Mouse (Mus musculus): Measurements from ENCODE around the gene Fxyd7. TPM values are rescaled to one million over a fixed set of nuclear protein-coding genes. Genes with fewer than 3 reads are reported as not detected.

The Fxyd7 gene
- polyA plus RNA-seq, 1 experiment = not detected

- Histone ChIP-seq H3K4me3 (no peak overlapping the region), H3K4me2 (ENCODE audit: low read depth) (no peak overlapping the region), H3K79me2 (ENCODE audit: control insufficient read depth, insufficient read depth) (no peaks in the 10 kb centered on the region), H3K27me3 (ENCODE audit: control insufficient read depth, insufficient read depth, insufficient read length) (peaks cover 9% of the 10 kb centered on the region), H3ac (ENCODE audit: control insufficient read depth, insufficient read length) (no peak overlapping the region), H3K36me3 (ENCODE audit: control insufficient read depth, insufficient read depth) (no peaks in the 10 kb centered on the region)
- TF ChIP-seq POLR2A (IDR thresholded peaks at IDR 0.05; ENCODE audit: insufficient read length, low read depth) (no peak), USF1 (IDR thresholded peaks at IDR 0.05; ENCODE audit: low read depth) (no peak), MAX (IDR thresholded peaks at IDR 0.05; ENCODE audit: low read depth) (no peak), TCF12 (IDR thresholded peaks at IDR 0.05; ENCODE audit: insufficient read depth, poor library complexity, severe bottlenecking) (no peak), TCF3 (IDR thresholded peaks at IDR 0.05; ENCODE audit: insufficient read length, low read depth) (no peak), MYOD1 (IDR thresholded peaks at IDR 0.05; ENCODE audit: control insufficient read depth in 1 of 3, insufficient read length in 2 of 3, low read depth in 2 of 3) (no peak), CEBPB (IDR thresholded peaks at IDR 0.05; ENCODE audit: insufficient read depth, poor library complexity, severe bottlenecking) (no peak), REST (IDR thresholded peaks at IDR 0.05; ENCODE audit: insufficient read depth, insufficient read length) (no peak), E2F4 (IDR thresholded peaks at IDR 0.05; ENCODE audit: insufficient read depth) (no peak)
These were observed 4.6 kb upstream of the Fxyd7 start for GRCm38 (mm10) chr7:31055883-31056282.

GRCm38 (mm10) chr7:31055354-31055824, 4.1 kb upstream of the Fxyd7 start:
- H3ac ChIP-seq (ENCODE audit: control insufficient read depth, insufficient read length) = no peak overlapping the region
- no peak overlapping the region for H3K4me3 ChIP-seq
- no peak overlapping the region for H3K4me2 ChIP-seq (ENCODE audit: low read depth)
- no peaks in the 10 kb centered on the region for H3K79me2 ChIP-seq (ENCODE audit: control insufficient read depth, insufficient read depth)
- H3K36me3 ChIP-seq (ENCODE audit: control insufficient read depth, insufficient read depth) = no peaks in the 10 kb centered on the region
- TF ChIP-seq MYOG (IDR thresholded peaks at IDR 0.05; ENCODE audit: control insufficient read depth in 1 of 3, insufficient read depth in 1 of 3, insufficient read length in 2 of 3, low read depth in 2 of 3) (no peak), MAX (IDR thresholded peaks at IDR 0.05; ENCODE audit: low read depth) (no peak), POLR2AphosphoS2 (IDR thresholded peaks at IDR 0.05; ENCODE audit: insufficient read length, low read depth) (no peak), SRF (IDR thresholded peaks at IDR 0.05; ENCODE audit: control insufficient read depth, insufficient read length, low read depth) (no peak), E2F4 (IDR thresholded peaks at IDR 0.05; ENCODE audit: insufficient read depth) (no peak), MYOD1 (IDR thresholded peaks at IDR 0.05; ENCODE audit: control insufficient read depth in 1 of 3, insufficient read length in 2 of 3, low read depth in 2 of 3) (no peak), POLR2A (IDR thresholded peaks at IDR 0.05; ENCODE audit: insufficient read length, low read depth) (no peak), REST (IDR thresholded peaks at IDR 0.05; ENCODE audit: insufficient read depth, insufficient read length) (no peak), CEBPB (IDR thresholded peaks at IDR 0.05; ENCODE audit: insufficient read depth, poor library complexity, severe bottlenecking) (no peak), TCF3 (IDR thresholded peaks at IDR 0.05; ENCODE audit: insufficient read length, low read depth) (no peak)
- peaks cover 14% of the 10 kb centered on the region for H3K27me3 ChIP-seq (ENCODE audit: control insufficient read depth, insufficient read depth, insufficient read length)

GRCm38 (mm10) chr7:31054661-31055320, 3.5 kb upstream of the Fxyd7 start:
- no peak overlapping the region for H3ac ChIP-seq (ENCODE audit: control insufficient read depth, insufficient read length)

GRCm38 (mm10) chr7:31053882-31054447, 2.7 kb upstream of the Fxyd7 start:
- TF ChIP-seq MAX (IDR thresholded peaks at IDR 0.05; ENCODE audit: low read depth) = no peak
- no peak for TF ChIP-seq TCF12 (IDR thresholded peaks at IDR 0.05; ENCODE audit: insufficient read depth, poor library complexity, severe bottlenecking)
- no peak for TF ChIP-seq TCF3 (IDR thresholded peaks at IDR 0.05; ENCODE audit: insufficient read length, low read depth)
- no peak for TF ChIP-seq POLR2AphosphoS2 (IDR thresholded peaks at IDR 0.05; ENCODE audit: insufficient read length, low read depth)
- TF ChIP-seq MYOG (IDR thresholded peaks at IDR 0.05; ENCODE audit: control insufficient read depth in 1 of 3, insufficient read depth in 1 of 3, insufficient read length in 2 of 3, low read depth in 2 of 3) = no peak
- no peak for TF ChIP-seq CEBPB (IDR thresholded peaks at IDR 0.05; ENCODE audit: insufficient read depth, poor library complexity, severe bottlenecking)
- TF ChIP-seq MYOD1 (IDR thresholded peaks at IDR 0.05; ENCODE audit: control insufficient read depth in 1 of 3, insufficient read length in 2 of 3, low read depth in 2 of 3) = no peak
- TF ChIP-seq REST (IDR thresholded peaks at IDR 0.05; ENCODE audit: insufficient read depth, insufficient read length) = no peak
- Histone ChIP-seq H3K27me3 (ENCODE audit: control insufficient read depth, insufficient read depth, insufficient read length) (peaks cover 20% of the 10 kb centered on the region), H3ac (ENCODE audit: control insufficient read depth, insufficient read length) (no peak overlapping the region), H3K4me2 (ENCODE audit: low read depth) (no peak overlapping the region), H3K36me3 (ENCODE audit: control insufficient read depth, insufficient read depth) (no peaks in the 10 kb centered on the region), H3K4me3 (no peak overlapping the region), H3K79me2 (ENCODE audit: control insufficient read depth, insufficient read depth) (no peaks in the 10 kb centered on the region)

More at GRCm38 (mm10) chr7:31054661-31055320, 3.5 kb upstream of the Fxyd7 start:
- Histone ChIP-seq H3K79me2 (ENCODE audit: control insufficient read depth, insufficient read depth) (no peaks in the 10 kb centered on the region), H3K27me3 (ENCODE audit: control insufficient read depth, insufficient read depth, insufficient read length) (peaks cover 20% of the 10 kb centered on the region), H3K4me2 (ENCODE audit: low read depth) (no peak overlapping the region), H3K36me3 (ENCODE audit: control insufficient read depth, insufficient read depth) (no peaks in the 10 kb centered on the region), H3K4me3 (no peak overlapping the region)
- TF ChIP-seq POLR2A (IDR thresholded peaks at IDR 0.05; ENCODE audit: insufficient read length, low read depth) (no peak), TCF3 (IDR thresholded peaks at IDR 0.05; ENCODE audit: insufficient read length, low read depth) (no peak), MAX (IDR thresholded peaks at IDR 0.05; ENCODE audit: low read depth) (no peak), MYOD1 (IDR thresholded peaks at IDR 0.05; ENCODE audit: control insufficient read depth in 1 of 3, insufficient read length in 2 of 3, low read depth in 2 of 3) (no peak), REST (IDR thresholded peaks at IDR 0.05; ENCODE audit: insufficient read depth, insufficient read length) (no peak), TCF12 (IDR thresholded peaks at IDR 0.05; ENCODE audit: insufficient read depth, poor library complexity, severe bottlenecking) (no peak), E2F4 (IDR thresholded peaks at IDR 0.05; ENCODE audit: insufficient read depth) (no peak)

Measured in myocyte (in vitro differentiated cells).